Mouse (Mus musculus): ENCODE measurements at regions not wholly inside any gene's neighbourhood (a gene's known extent, or its start where the extent isn't known, plus 50 kb on each side); places are given as distances from the start of the nearest gene placed in this dataset.

DNA sequence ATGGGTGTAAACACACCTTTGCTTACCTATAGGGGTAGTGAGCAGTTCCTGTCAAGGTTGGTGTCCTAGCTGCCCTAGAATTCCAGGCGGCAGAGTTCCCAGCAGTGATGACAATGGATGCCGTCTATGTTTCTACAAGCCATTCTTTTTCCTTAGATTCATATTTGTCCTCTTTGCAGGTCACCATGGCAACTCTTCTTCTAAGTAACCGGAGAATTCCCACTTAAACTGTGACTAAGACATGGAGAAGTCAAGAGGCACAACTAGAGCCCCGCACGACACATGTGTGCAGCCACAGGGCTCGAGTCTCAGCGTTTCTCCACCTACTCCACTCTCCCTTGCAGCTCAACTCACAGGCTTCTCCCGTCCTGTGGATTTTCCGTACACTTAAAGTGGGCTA is 381.5 kb upstream of the Kcnab2 start:
- no peak for DNase-seq (ENCODE audit: low spot score)

DNA sequence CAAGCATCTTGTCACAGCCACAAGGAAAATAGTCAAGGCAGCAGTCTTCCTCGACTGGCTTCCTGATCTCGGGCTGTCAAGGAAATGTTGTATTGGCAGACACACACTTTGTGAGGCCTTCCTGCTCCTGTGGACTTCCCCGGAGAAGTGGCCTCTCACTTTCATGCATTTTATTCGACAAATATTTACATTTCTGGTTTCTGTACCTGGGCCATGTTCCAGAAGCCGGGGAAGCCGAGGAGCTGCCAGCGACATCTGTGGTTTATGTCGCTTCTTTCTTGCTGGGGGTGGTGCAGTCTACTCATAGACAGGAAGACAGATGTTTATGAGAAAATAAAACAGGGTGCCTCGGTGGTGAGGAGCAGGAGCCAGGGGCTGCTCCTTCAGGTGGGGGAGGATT is 372.5 kb upstream of the Kcnab2 start:
- no peak for DNase-seq (ENCODE audit: low spot score)

DNA sequence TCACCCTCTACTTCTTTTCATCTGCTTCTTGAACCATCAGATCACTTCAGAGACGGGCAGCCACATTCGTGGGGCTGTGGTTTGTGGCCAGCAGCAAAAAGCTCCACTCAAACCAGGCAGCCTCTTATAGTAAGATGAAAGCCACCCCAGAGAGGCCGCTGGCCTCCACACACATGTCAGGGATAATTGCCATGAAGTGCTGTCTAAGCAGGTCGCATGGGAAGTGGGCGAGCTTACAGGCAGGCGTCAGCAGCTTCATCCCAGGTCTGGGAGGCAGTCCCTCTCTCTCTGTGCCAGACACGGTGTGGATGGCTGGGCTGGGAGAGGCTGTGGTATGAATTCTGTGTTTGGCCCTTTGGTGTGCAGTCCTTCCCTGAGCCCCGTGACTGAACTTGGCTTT is 358.4 kb upstream of the Kcnab2 start:
- DNase-seq (ENCODE audit: low spot score) = no peak

DNA sequence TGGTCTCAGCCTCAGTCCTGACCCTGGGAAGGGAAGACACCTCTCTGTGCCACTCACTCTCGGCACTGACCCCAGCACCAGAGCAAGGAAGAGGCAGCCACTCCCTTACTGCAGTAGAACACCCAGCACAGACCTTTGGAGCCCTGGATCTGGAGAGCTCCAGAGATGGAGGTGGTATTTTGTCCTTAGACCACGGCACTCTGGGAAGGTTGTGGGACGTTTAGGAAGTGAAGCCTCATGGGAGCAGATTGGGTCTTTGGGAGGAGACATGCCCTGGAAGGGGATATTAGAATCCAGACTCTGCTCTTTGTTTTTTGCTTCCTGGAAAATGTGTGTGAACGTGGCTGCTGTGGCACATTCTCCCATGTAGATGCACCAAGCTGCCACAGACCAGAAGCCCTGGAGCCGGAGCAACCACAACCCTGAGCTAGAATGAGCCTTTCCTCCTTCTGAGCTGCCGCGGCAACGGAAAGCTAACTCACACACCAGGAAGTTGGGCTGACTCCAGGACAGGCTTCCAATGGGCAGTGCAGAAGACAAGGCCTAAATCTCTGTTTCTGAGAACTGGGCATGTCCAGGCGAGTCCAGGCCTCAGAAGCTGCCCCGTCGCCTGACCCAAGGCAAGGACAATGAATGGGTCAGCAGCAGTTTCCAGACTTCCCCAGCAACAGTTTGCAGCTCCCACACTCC is 356.9 kb upstream of the Kcnab2 start:
- no peak for DNase-seq (ENCODE audit: low spot score)

DNA sequence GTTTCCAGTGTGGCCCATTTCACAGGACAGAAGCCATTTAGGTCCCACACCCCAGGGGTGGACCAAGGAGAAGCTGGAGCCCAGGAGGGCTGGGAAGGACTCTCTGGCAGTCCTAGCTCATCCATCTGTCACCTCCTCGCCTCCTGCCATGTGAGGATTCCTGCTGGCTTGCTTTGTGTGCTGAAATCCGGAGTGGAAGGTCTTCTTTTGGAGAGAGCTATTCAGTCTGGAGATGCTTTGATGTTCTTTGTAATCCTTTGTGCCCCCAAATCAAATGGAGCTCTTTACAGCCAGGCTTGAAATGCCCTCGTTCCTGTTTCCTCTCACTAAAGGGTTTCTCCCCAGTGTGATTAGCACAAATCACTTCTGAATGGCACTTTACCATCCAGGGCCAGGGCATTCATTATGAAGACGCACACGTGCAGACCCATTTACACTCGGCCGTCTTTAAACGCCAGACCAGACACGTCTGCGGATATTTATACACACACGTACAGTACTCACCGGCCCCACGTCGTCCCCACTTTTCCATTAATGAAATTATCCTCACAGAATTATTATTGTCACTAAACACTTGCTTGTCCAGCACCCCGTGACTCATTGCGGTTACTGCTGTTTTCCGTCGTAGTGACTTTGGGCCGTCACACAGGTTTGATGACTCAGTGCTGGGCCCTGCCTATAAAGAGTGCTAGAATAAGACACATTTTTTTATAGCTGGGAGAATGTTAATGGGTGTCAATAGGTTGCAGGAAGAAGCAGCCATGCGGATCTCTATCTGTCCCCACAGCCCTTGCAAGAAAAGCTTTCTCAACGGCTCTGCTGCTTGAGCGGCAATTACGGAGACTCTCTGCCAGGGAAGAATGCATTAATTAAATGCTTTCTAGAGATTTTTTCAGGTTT is 356.0 kb upstream of the Kcnab2 start:
- no peak for DNase-seq (ENCODE audit: low spot score)

DNA sequence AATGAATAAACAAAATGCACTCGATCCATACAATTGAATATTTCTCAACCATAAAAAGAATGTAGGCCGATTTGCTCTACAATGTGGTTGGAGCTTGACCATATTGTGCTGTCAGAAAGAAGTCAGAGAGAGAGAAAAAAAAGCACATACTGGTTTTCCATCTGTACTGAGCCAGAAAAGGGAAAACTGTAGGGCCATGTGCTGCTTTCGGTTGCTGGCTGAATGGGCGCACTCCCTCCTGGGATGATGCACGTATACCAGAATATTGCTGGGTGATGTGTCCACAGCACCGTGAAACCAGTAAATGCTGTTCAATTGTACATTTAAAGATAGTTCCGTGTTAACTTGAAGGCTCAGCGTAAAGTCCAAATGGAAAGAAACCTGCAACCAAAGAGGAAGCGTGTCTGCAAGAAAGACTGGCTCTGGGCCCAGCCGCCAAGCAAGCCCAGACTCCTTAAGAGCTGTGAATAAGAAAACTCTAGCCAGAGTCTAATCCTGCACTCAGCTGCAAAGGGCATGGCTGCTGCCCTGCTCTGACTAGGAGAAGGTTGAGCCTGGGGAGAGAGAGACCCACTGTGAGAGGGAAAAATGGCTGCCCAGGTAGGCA is 355.2 kb upstream of the Kcnab2 start:
- no peak for DNase-seq (ENCODE audit: low spot score)

DNA sequence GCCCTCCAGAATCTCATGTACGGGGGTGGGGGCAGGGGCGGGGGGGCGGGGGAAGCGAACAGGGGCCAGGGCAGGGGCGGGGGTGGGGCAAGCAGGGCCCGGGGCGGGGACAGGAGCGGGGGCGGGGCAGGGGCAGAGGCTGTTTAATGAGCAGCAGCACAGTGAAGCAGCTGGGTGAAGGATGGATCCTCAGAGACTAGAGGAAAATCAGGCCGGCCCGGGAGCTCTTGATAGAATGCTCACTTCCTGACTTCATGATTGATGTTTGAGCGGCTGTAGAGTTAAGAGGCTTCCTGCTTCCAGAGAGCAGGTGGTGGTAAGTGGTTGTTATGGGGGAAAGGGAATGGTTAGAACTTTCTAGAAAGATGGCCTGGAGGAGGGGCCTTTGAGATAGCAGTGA is 347.5 kb upstream of the Kcnab2 start:
- DNase-seq (ENCODE audit: low spot score) = no peak

DNA sequence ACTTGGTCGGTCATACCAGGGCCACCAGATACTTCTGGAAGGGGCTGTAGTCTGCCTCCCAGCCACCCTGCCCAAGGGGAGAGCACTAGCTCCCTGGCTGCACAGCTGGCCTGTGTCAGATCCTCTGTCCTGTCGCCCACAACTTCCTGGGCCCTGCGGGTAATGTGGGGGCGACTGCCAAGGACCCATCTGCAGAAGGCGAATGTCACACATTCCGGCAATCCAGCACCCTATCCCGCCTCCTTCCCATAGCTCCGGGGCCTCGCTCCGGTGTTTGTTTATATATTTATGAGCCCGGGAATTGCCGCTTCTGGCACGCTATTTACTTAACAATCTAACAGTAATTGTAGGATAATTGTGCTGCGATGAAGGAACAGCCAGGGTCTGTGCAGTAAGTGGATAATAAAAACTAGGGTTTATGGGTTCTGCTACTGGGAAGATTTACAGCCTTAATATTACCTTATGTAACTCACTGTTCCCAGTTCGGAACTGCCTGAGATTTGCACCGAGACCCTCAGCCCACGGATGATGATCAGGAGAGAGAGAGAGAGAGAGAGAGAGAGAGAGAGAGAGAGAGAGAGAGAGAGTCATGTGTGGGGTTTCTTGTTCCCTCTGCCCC is 338.6 kb upstream of the Kcnab2 start:
- no peak for DNase-seq (ENCODE audit: low spot score)

DNA sequence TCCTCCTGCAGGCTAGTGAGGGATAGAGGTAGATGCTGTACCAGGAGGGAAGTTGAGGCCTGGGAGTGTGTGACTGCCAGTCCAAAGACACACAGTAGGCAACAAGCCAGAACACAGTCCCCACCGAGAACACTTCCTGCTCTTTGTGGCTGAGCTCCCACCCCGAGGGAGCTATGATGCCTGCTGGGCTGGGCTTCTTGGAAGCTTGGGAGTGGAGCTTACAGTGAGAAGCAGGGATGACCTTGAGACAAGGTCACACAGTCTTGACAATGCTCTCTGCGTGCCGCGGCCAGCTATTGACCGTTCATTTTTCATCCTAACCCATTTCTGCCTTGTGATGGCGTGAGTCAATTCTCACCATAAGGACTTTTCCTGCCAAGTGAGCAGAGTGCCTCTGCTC is 328.9 kb upstream of the Kcnab2 start:
- DNase-seq (ENCODE audit: low spot score) = no peak

DNA sequence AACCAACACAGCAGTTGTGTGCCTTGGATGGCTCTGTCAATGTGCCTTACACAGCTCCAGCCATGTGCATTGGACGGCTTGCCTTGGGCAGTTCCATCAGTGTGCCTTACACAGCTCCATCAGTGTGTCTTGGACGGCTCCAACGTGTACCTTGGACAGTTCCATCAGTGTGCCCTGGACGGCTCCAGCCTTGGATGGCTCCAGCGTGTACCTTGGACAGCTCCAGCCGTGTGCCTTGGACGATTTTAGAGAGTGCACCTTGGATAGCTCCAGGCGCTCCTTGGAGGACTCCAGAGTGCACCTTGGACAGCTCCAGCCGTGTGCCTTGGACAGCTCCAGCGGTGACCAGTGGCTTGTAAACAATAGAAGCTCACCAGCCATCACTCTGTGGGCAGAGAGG is 321.7 kb upstream of the Kcnab2 start:
- no peak for DNase-seq (ENCODE audit: low spot score)

DNA sequence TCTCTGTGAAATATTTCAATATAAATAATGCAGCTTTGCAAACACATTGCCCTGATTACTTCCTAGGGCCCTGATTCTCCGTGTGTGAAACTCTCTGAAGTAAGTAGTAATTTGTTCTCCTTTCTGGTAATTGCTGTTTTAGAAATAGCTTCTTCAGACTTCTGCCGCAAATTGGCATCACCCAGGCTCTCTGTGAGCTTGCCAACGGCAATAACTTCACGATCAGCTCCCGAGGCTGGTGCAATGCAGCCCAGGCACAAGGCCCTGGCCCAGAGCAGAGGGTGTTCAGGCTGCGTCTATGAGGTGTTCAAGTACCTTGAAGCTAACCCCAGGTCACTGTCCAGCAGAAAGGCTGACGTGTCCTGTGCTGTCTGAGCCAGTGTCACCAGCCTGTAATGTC is 310.8 kb upstream of the Kcnab2 start:
- no peak for DNase-seq (ENCODE audit: low spot score)

DNA sequence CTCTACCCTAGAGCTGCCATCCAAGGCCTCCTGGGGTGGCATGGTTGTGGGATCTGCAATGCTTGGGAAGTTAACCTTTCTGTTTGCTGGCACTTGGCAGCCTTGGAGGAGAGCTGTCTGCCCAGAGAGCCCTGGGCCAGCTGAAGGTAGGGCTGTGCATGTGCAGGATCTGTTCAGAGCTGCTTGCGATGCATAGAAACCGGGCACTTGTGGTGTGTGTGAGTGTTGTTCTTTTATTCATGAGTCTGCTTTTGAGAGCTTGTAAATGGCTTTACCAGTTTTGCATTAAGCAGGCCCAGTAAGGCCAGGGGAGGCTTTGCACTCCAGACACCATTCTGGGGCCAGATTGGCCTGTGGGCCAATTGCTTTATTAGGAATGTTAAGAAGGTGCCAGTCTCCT is 307.3 kb upstream of the Kcnab2 start:
- DNase-seq (ENCODE audit: low spot score) = no peak

DNA sequence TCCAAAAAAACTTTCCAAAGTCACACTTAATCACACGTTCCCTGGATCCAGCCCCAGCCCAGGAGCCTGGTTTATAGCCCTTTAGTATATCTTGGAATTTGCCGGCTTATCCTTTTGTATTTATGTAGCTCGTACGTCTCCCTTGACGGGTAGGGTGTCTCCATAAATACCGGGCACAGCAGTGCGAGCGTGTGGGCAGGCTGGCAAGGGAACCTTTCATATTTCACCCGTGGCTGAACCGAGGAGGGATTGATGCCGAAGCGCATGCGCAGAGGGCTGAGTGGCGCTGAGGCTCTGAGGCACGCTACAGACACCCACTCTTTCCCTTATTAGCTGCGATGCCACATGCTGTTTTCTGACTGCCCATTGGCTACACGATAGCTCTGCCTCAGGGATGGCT is 301.9 kb upstream of the Kcnab2 start:
- no peak for DNase-seq (ENCODE audit: low spot score)

DNA sequence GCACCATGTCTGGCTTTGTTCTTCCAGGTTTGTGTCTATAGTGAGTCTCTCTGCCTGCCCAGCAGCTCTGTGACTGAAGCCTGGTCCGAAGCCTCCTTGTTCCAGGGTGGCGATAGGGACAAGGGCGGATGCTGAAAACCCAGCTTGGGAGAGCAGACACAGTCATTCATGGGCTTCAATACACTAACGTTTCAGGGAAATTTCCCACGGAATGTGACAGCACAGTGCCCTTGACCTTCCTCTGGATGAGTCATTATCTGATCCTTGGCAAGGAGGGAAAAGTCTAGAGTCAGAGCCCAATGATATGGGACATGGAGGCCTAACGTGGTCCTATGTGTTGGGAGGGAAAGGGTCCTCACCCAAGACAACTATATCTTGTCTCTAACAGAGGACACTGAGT is 298.1 kb upstream of the Kcnab2 start:
- no peak for DNase-seq (ENCODE audit: low spot score)

DNA sequence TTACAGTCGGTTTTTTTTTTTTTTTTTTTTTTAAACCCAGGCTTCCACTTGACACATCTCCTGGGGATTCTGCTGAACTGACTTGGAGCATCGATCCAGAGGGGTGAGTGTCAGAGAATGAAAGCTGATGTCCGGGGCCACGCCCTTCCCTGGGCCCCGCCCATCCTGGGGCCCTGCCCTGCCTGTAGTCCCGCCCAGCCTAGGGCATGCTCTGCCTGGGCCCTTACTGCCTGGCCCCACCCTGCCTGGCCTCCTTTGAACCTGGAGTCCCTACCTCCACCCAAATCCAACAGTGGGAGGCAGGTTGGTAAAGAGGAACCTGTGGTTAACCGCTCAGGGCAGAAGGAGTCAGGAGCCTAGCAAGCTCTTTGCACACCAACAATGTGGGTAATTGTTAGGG is 293.7 kb upstream of the Kcnab2 start:
- no peak for DNase-seq (ENCODE audit: low spot score)

DNA sequence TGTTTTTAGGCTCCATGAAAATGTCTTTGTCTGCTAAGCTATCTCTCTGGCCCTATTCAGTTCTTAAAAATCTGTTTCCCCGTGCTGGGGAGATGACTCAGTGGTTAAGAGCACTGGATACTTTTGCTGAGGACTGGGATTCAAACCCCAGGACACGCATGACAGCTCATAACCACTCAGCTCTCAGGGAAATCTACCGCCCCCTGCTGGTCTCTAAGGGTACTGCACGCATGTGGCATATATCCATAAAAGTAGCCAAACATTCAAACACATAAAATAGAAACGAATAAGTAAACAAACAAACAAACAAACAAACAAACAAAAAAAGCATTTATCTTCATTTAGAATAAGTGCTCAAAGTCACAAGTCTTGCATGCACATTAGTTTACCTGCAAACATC is 289.7 kb upstream of the Kcnab2 start:
- DNase-seq (ENCODE audit: low spot score) = no peak

DNA sequence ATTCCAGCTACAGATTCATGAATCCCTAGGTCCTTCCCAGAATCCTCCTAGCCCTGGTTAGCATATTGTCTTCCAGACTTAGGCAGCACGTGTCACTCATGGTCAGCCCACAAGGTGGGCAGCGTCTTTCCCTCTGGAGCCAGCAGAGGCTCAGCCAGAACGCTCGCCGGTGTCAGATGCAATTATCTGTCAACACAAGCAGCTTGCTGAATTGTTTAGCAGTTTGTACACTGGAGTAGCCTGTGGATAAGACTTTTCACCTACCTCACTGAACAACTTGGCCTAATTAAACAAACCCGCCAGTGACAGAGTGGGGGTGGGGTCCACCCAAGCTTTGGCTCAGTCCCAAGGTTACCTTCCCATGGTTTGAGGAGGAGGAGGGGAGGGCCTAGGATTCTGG is 285.4 kb upstream of the Kcnab2 start:
- no peak for DNase-seq (ENCODE audit: low spot score)

DNA sequence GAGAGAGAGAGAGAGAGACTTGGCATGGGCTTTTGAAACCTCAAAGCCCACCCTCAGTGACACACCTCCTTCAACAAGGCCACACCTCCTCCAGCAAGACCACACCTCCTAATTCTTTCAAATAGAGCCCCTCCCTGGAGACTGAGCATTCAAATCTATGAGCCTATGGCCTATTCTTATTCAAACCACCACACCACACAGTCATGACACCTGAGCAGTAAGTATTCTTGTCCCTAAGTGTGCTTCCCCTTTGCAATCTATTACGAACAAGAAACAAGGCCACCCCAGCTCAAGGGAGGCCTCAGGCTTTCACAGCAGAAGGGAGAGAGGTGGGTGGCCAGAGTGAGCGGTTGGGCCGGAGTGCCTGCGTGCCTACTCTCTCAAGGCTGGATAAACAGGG is 284.9 kb upstream of the Kcnab2 start:
- no peak for DNase-seq (ENCODE audit: low spot score)

DNA sequence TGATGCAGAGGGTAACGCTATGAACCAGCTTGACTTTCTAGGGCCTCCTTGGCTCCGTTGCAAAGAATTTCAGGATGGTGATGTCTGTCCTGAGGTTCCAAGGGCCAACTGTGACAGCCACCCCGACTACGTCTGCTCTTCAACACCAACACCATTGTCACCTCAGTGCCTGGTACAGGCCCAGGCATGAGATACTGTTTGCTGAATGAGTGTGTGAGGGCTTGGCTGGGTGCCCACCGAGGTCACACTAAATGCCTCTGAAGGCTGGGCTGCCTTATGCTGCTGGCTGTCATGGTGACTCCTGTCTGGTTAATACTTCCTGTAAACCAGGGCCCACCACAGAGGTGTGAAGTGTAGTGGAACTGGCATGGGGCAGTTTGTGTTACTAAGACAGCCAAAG is 279.5 kb upstream of the Kcnab2 start:
- DNase-seq (ENCODE audit: low spot score) = no peak

DNA sequence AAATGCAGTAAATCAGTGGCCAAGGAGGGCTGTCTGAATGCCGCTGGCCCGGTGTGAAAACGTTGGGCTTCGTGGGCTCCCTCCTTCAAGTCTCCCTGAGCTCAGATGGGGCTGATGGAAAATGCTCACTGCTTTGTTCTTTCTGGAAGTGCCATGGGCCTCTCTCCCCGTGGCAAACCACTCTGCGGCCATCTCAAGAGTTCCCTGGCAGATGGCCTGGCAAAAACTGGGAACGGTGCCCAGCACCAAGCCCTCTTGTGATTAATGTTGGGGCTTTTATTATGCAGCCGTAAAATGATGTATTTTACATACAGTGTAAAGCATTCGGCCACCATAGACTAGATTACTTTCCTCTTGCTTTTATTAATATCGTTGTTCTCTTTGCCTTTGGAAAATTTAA is 278.9 kb upstream of the Kcnab2 start:
- no peak for DNase-seq (ENCODE audit: low spot score)

DNA sequence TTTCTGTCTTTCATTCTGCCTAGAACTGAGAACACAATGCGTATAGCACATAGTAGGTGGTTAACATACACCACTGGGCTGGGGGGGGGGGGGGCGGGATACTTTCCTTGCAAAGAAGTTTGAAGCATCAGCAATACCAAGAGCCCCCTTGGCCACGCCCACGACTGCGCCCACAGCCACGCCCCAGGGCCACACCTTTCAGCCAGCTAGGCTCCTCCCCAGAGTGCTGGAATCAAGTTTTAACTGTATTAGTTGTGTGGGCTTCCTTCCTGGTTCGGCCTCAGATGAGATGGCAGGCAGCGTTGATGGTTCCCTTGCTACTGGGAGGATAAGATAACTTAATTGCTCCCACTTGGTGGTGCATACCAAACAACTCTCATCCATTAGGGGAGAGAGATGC is 278.1 kb upstream of the Kcnab2 start:
- no peak for DNase-seq (ENCODE audit: low spot score)

DNA sequence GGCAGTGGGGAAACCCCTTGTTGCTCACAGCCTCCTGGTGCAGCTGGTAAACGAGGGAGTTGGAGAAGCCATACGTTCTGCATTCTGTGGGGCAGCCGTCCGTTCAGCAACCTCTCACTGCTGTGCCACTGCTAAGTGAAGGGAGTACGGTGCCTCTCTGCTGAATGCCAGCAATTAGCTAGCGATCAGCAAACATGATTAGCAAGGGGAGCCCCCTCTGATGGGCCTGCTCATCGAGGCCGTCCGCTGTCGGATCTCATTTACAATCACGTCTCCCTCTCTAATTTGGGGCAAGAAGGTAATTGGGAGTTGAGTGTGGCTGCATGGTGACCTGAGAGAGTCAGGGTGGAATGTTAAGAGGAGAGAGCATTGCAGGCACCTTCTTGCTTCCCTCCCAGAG is 266.7 kb upstream of the Kcnab2 start:
- DNase-seq (ENCODE audit: low spot score) = no peak

Measured in thymus, postnatal 0 days (tissue).